Mouse (Mus musculus) gastrocnemius, postnatal 36 days (tissue): Measurements from ENCODE around the gene Lrp5. TPM values are rescaled to one million over a fixed set of nuclear protein-coding genes. Genes with fewer than 3 reads are reported as not detected.

Experiments used
- total RNA-seq, 2 experiments: library from RNA; stranded (reverse); gene quantifications; 2 replicates each; pipeline ENCODE4 v1.2.3; 2021

The Lrp5 gene
- total RNA-seq, 2 experiments from 2014 or later: 21.9 to 22.9 TPM

Other genes with a start within 250 kb of the Lrp5 start
- gene Ppp6r3, start 110.8 kb downstream of the Lrp5 start, total RNA-seq: 10 to 100 TPM; 50.0 to 55.7 TPM
- 10 to 100 TPM; 10.6 to 11.1 TPM for gene 1810055G02Rik, start 21.7 kb upstream of the Lrp5 start, total RNA-seq
- gene Kmt5b, start 80.9 kb upstream of the Lrp5 start, total RNA-seq: 10 to 100 TPM; 20.8 to 22.5 TPM
- 1 to 10 TPM; 1.4 to 2.4 TPM for gene Chka, start 165.2 kb upstream of the Lrp5 start, total RNA-seq
- gene Tcirg1, start 220.6 kb upstream of the Lrp5 start, total RNA-seq: 1 to 10 TPM; 4.8 to 5.9 TPM
- gene Ndufs8, start 226.2 kb upstream of the Lrp5 start, total RNA-seq: 100 to 1,000 TPM; 242 to 273 TPM
- 1 to 10 TPM in 1 of 2 experiments, under 1 TPM in 1; 0.92 to 1.6 TPM for gene Aldh3b1, start 243.2 kb upstream of the Lrp5 start, total RNA-seq
- 1 to 10 TPM; 5.1 to 7.7 TPM for gene Unc93b1, start 248.6 kb upstream of the Lrp5 start, total RNA-seq